Mouse (Mus musculus): ENCODE data around the gene Man1c1. TPM values are rescaled to one million over a fixed set of nuclear protein-coding genes. Genes with fewer than 3 reads are reported as not detected.

The Man1c1 gene
- total RNA-seq, 2 experiments from 2014 or later, result 26.9 to 28.3 TPM

DNA sequence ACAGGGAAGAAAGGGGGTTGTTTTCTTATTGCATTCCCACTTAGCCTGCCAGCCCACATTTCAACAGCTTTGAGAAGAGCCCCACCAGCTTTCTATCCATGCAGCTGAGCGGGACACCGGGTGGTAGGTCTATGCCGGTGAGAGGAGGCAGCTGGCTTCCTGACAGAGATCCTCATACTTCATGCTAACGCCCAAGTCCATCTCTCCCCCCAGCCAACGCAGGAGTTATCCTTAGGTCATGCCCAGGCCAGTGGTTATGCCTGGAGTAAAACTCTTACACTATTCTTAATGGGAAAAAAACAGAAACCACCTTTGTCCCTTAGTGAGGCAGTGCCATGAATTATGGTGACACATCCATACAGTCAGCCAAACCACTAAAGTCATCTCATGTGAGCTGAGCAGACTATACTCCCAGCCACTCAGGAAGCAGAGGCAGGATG, 66.0 kb downstream of the Man1c1 start:
- DNase-seq, result peak; percentile 38 to 41

DNA sequence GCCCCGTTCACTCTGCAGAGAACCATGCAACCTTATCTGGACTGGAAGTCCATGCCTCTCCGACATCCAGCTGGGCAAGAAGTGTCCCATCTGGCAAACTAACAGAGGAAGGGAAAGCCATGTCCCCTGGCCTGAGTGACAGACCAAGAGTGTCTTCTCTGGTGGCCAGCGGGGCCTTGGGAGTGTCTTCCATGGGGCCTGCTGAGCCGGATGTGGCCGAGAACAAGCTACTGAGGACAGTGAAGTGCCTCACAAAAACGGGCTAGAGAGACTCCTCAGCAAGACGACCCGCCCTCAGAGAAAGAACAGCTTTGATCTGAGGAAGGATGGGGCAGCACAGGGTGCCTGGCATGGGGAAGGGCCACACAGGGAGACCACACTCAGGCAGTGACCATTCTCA, 67.7 kb downstream of the Man1c1 start:
- peak in 1 of 2 experiments; percentile 47 for DNase-seq

GRCm38 (mm10) chr4:134634001-134634400, 70.1 kb downstream of the Man1c1 start:
- no peak for DNase-seq

DNA sequence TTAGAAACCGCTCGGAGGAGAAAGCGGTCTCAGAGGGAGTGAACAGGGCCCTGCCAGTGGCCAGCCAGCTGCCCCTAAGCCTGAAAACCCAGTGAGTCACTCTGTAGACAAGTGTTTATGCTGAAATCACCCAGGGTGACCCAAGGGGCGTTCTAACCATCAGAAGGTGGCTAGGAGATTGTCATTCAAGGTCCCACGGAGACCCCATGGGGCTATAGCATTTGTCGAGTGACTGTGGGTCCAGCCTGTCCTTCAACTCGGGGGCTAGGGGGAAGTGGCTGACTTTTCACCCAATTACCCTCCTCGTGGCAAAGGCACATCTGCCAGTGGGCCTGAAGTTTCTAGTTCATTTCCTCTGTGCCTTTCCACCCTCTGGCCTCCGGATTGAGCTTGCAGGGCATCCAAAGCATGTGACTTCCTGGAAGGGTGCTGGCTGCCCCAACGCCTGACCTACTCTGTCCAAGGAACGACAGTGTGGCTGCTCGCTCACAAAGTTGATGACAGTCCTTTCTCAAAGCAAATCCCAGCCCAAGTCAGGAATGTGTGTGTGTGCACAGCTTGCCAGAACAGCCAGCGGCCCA, 71.9 kb downstream of the Man1c1 start:
- peak; percentile 89 to 95 for DNase-seq

DNA sequence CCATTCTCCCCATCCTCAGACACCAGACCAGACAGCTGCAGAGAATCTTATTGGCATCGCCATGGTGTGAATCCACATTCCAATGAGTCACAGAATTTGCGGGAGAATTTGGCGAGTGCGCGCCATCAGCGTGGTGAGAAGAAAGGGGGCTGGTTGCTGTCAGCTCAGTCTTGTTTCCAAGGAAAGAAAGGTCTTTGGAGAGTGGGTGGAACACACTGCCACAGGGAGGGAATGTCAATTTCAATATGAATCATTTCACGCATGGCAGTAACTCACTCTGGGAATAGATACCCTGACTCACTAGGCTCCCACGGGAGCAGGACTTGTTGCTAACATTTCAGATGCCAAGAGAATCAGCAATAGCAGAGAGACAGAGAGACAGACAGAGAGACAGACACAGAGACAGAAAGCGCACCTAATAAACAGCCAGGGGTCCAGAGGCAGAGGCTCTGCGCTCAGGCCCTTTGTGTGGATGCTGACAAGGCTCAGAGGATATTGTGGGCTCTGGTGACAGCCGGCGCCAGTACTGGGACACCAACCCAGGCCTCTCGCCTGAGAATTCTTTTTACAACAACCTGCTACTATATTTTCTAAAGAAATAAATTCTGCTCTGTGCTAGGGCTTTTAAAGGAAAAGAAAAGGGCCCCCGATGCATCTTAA, 72.5 kb downstream of the Man1c1 start:
- DNase-seq, result peak; percentile 67 to 70

- peak; percentile 64 to 78 for DNase-seq
Measured at GRCm38 (mm10) chr4:134628575-134629384, 75.3 kb downstream of the Man1c1 start.

DNA sequence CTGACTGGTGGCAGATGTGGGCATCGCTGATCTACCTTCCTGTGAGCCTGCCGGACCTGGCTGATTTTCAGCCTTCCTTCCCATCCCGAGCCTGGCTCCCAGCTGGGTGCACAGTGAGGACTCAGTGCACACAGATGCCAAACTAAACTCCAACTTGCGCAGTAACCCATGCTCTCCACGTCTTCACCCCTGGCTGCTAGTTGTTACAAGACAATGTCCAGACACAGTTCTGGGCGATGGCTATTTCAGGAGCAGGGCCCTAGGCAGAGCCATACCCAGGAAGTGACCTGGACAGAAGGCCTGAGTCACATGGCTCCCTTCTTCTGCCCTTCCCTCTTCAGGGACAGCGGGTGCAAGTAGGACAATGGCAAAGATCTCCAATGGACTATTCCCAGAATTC, 76.0 kb downstream of the Man1c1 start:
- DNase-seq, result peak; percentile 77 to 89

- DNase-seq, result no peak
Measured at GRCm38 (mm10) chr4:134626883-134627282, 77.2 kb downstream of the Man1c1 start.

- DNase-seq, result peak in 1 of 2 experiments; percentile 50
Measured at GRCm38 (mm10) chr4:134626350-134626749, 77.7 kb downstream of the Man1c1 start.

- DNase-seq, result peak; percentile 81 to 88
Measured at GRCm38 (mm10) chr4:134624109-134624862, 79.8 kb downstream of the Man1c1 start.

DNA sequence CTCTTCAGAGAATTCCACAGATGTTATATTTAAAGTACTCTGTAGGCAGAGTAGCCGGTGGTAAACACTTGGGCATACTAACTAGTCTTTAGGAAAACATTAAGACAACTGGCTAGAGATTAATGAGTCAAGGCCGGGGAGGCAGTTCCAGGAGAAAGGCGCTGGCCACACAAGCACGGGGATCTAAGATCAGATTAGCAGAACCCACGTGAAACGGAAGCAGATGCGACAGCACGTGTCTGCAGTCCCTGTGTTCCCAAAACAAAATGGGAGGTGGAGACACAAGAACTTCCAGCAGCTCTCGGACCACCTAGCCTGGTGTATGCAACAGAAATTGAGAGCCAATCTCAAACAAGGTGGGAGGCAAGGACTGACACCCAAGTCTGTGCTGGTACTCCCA, 82.4 kb downstream of the Man1c1 start:
- no peak for DNase-seq

DNA sequence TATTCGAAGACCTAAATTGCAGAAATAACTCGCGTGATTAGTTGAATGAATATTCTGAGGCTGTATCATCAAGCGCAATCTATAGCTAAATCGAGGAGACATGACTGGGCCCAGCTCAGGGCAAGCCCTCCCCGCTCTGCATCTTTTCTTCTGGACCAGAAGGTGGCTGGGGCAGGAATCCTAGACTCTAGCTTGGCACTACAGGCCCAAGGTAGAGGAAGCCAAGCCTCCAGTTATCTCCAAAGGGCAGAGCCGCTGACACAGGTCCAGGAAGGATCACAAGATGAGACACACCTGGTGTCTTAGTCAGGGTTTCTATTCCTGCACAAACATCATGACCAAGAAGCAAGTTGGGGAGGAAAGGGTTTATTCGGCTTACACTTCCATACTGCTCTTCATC, 83.8 kb downstream of the Man1c1 start:
- no peak for DNase-seq

GRCm38 (mm10) chr4:134619489-134619870, 84.6 kb downstream of the Man1c1 start:
- no peak for DNase-seq

DNA sequence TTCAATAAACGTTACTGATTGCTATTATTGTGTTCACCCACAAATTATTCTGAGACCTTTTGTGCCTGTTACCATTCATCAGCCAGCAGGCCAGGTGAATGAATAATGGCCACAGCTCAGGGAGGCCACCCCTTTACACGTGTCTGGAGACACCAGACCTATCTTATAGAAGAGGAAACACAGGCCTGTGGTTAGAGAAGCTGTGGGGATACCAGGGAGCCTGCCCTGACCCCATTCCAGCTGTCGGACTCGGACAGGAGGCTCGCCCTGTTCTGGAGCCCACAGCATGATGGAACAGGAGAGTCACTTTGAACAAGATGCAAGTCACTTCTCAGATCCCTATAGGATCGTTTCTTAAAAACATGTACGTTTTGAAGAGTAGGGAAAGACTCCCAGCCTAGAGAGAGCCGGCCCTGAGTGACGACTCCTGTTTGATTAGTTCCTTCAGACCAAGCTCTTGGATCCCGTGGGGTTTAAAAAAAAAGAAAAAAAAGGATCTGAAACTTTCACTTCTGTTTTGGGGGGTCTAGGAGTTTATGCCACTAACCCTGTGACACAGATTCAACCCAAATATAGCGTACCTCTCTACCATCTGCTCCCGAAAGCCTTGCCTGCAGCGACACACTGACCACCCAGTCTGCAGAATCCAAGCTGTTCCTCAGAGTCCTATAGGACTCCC, 85.1 kb downstream of the Man1c1 start:
- no peak for DNase-seq

GRCm38 (mm10) chr4:134617779-134618178, 86.3 kb downstream of the Man1c1 start:
- DNase-seq, result no peak

DNA sequence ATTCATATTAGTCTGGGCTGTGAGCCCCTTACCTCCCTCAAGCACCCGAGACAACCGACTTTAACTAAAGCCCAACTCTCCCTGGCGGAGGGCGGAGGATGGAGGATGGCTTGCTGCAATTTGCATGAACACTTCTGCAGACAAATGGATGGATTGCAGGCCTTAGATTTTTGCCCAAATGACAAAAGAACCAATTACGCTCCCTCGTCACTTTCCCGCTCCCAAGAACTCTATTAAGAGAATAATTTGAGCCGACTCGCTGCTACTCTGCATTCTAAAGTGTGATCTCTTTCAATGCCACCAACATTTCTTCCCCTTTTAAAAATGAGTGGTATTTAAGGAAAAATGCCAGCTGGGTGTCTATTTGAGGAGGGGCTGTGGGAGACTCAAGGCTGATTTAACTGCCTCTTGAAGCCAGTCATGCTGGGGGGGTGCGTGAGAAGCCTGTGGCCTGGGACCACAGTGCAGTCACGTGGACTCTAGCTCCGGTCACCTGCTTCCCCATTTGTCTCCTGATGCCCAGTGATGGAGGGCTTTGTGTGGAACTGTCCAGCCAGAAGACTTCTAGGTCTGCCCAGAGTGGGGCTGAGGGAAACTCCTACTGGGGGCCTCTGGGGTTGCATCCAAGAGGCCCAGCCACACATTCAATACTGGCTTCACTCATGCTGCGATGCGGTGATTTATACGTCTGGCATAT, 88.0 kb downstream of the Man1c1 start:
- DNase-seq, result no peak

DNA sequence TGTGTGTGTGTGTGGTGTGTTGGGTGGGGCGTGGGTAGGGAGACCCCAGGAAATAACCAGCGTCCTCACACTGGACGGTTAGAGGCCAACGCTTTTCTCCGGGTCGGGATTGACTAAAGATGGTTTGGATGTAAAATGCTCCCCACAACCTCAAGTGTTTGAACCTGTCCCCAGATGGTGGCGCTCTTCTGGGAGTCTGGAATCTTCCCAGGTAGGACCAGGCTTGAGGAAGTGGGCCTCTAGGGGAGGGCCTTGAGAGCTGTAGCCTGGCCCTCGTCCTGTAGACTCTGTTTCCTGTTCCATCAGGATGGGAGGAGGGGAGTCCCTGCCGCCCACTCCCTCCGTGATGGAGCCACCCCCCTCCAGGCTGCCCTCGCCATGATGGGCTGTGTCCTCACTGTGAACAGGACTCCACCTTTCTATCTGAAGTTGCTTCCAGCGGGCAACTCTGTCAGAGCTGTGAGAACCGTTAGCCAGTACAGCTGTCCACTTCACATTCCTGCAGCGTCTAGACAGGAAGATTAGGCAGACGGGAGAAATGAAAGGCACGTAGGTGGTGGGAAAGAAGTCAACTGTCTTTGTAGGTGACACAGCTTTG, 91.9 kb downstream of the Man1c1 start:
- DNase-seq, result peak; percentile 62 to 71

- DNase-seq, result peak; percentile 68 to 76
Measured at GRCm38 (mm10) chr4:134610616-134611015, 93.5 kb downstream of the Man1c1 start.

DNA sequence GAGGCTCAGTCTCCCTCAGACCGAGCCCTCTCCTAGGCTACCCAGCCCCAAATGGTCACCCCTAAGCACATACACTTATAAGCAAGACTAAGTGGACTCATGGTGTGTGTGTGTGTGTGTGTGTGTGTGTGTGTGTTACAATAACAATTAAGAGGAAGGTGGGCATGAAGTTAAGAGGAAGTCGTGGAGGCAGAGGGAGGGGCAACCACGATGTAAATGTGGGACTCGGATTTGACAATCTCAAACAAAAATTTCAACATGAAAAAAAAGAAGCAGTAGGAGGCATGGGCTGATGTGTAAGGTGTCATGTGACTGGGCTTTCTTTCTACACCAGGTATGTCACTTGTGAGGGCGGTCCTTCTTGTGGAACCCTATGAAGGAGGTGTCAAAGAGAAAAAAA, 96.4 kb downstream of the Man1c1 start:
- no peak for DNase-seq

DNA sequence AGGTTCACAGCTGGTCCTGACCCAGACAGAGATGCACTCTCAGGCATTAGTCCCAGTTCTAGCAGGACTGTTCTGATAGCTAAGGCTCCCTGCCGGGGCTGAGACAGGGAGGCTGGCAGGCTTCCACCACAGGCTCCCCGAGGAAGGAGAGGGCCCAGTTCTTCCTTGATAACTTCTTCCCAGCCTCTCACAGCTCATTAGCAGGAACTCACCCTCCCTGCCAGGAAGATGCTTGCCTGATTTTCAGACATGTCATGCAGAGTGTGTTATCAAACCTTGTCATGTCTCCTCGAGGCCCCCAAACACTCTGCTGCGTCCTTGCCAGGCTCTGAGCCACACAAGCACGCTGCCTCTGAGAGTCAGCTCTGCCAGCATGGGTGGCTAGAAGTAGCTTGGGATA, 98.0 kb downstream of the Man1c1 start:
- DNase-seq, result peak; percentile 64 to 72

- no peak for DNase-seq
Measured at GRCm38 (mm10) chr4:134604472-134604871, 99.6 kb downstream of the Man1c1 start.
